Mouse (Mus musculus) CD4-positive helper T cell, adult 2 months (primary cell): ENCODE data around the gene Lrp5.
"Not testable (repeated sequence)": the region's sequence is repeated elsewhere in the genome, so short reads cannot be mapped to it uniquely, and the experiment has no call there.

Experiments
- DNase-seq: peaks from one replicate; pipeline ENCODE4 v3.0.0-alpha.2; 2012; ENCODE audit warnings: low read depth, missing footprints, low spot score

Gene Lrp5

GRCm38 (mm10) chr19:3657065-3657464 is 29.3 kb downstream of the Lrp5 start:
- not testable (repeated sequence) for DNase-seq

GRCm38 (mm10) chr19:3656144-3656543 is 30.2 kb downstream of the Lrp5 start:
- peak; percentile 22 for DNase-seq

GRCm38 (mm10) chr19:3654940-3655339 is 31.4 kb downstream of the Lrp5 start:
- DNase-seq: peak; percentile 26

- DNase-seq: no peak
Observed at GRCm38 (mm10) chr19:3654058-3654457, 32.3 kb downstream of the Lrp5 start.

GRCm38 (mm10) chr19:3653508-3653907 is 32.9 kb downstream of the Lrp5 start:
- no peak for DNase-seq

GRCm38 (mm10) chr19:3651989-3652388 is 34.4 kb downstream of the Lrp5 start:
- no peak for DNase-seq

- DNase-seq: no peak
Observed at GRCm38 (mm10) chr19:3651220-3651619, 35.1 kb downstream of the Lrp5 start.

- no peak for DNase-seq
Observed at GRCm38 (mm10) chr19:3650448-3650847, 35.9 kb downstream of the Lrp5 start.

- DNase-seq: no peak
Observed at GRCm38 (mm10) chr19:3648830-3649450, 37.4 kb downstream of the Lrp5 start.

- DNase-seq: no peak
Observed at GRCm38 (mm10) chr19:3647999-3648398, 38.4 kb downstream of the Lrp5 start.

- no peak for DNase-seq
Observed at GRCm38 (mm10) chr19:3645813-3646212, 40.6 kb downstream of the Lrp5 start.

- no peak for DNase-seq
Observed at GRCm38 (mm10) chr19:3645318-3645717, 41.0 kb downstream of the Lrp5 start.

GRCm38 (mm10) chr19:3639561-3639960 is 46.8 kb downstream of the Lrp5 start:
- DNase-seq: no peak

- no peak for DNase-seq
Observed at GRCm38 (mm10) chr19:3638698-3639097, 47.7 kb downstream of the Lrp5 start.

GRCm38 (mm10) chr19:3632018-3632417 is 54.3 kb downstream of the Lrp5 start:
- DNase-seq: no peak

GRCm38 (mm10) chr19:3631431-3631830 is 54.9 kb downstream of the Lrp5 start:
- DNase-seq: no peak

- no peak for DNase-seq
Observed at GRCm38 (mm10) chr19:3630486-3630885, 55.9 kb downstream of the Lrp5 start.

GRCm38 (mm10) chr19:3630027-3630426 is 56.3 kb downstream of the Lrp5 start:
- DNase-seq: no peak

GRCm38 (mm10) chr19:3628223-3628622 is 58.1 kb downstream of the Lrp5 start:
- no peak for DNase-seq

- no peak for DNase-seq
Observed at GRCm38 (mm10) chr19:3625111-3625510, 61.3 kb downstream of the Lrp5 start.

GRCm38 (mm10) chr19:3623824-3624223 is 62.5 kb downstream of the Lrp5 start:
- DNase-seq: peak; percentile 56

GRCm38 (mm10) chr19:3623294-3623693 is 63.1 kb downstream of the Lrp5 start:
- DNase-seq: no peak

- no peak for DNase-seq
Observed at GRCm38 (mm10) chr19:3620871-3621270, 65.5 kb downstream of the Lrp5 start.

GRCm38 (mm10) chr19:3619359-3619758 is 67.0 kb downstream of the Lrp5 start:
- DNase-seq: no peak
